ENCODE assay signal across 16 mouse cellular contexts in the genomic region with DNA sequence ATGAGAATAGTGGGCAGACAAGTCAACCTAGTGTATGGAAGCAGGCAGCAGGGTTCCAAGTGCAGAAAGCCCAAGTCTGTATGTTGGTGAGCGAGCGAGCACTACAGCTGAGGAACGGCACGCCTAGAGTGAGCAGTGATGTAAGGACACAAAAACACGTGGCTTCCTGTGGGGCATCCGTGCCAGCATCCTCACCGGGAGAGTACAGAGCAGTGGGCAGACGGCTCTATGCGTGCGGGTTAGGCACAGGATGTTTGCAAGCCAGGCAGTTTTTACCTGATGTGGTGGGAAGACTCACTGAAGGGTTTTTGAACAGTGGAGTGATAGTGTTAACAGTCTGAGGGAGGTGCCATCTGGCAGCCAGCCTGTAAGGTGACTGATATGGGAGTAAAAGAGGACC. TPM values are rescaled to one million over a fixed set of nuclear protein-coding genes. Genes with fewer than 3 reads are reported as not detected.
DNase-seq lines count a peak whose midpoint lies in the region; ATAC-seq and TF ChIP-seq lines count a peak whose summit lies in the region.
"Had no signal": no experiment of that assay in that cellular context is flagged by ENCODE, and none has a peak within 500 bp of the region (broad histone marks: within the 10 kb centered on the region; RNA-seq: fewer than 3 reads in every experiment).

No protein-coding gene starts in this region.

- peaks cover 29% of the 10 kb centered on the region for H3K4me1 ChIP-seq in kidney, embryonic 15.5 days
- no peaks in the 10 kb centered on the region for H3K4me1 ChIP-seq in intestine, postnatal 0 days (replicated peaks; ENCODE audit: control insufficient read depth, insufficient read depth, low read length)

- no peak overlapping the region for H3K27ac ChIP-seq in kidney, embryonic 15.5 days
- no peak overlapping the region for H3K27ac ChIP-seq in intestine, postnatal 0 days (ENCODE audit: low read depth, low read length)
- H3K27ac ChIP-seq: embryonic facial prominence, embryonic 15.5 days; forebrain, embryonic 13.5 days; heart, embryonic 10.5 days; limb, embryonic 15.5 days had no signal

- no peaks in the 10 kb centered on the region for H3K27me3 ChIP-seq in kidney, embryonic 15.5 days
- no peaks in the 10 kb centered on the region for H3K27me3 ChIP-seq in intestine, postnatal 0 days (replicated peaks; ENCODE audit: control insufficient read depth, insufficient read depth, low read length)
- H3K27me3 ChIP-seq: embryonic facial prominence, embryonic 15.5 days; forebrain, embryonic 13.5 days; limb, embryonic 15.5 days had no signal

- DNase-seq in cerebellum, adult 11-12 months, result peak; percentile 55
- DNase-seq in cerebellum, postnatal 14 days, result no peak
- DNase-seq in kidney, postnatal 36 days, result peak; percentile 32 to 39
- DNase-seq in thymus, postnatal 25 days, result peak; percentile 43
- no peak for DNase-seq in ovary, postnatal 10 days (ENCODE audit: low spot score)
- DNase-seq: heart, postnatal 36 days; kidney, adult 11 months; lung, embryonic 14.5 days; right cerebral cortex, postnatal 14 days had no signal

- no peak for ATAC-seq in kidney, embryonic 15.5 days (replicated peaks; ENCODE audit: low FRiP score)
- peak; percentile 94 for ATAC-seq in inflammation-experienced regulatory T-cells, adult 6 months
- ATAC-seq in intestine, postnatal 0 days, result no peak
- ATAC-seq: forebrain, embryonic 13.5 days had no signal

- H3K4me2 ChIP-seq in kidney, embryonic 15.5 days, result no peak overlapping the region
- no peak overlapping the region for H3K4me2 ChIP-seq in intestine, postnatal 0 days (replicated peaks; ENCODE audit: low read depth)
- H3K4me2 ChIP-seq: embryonic facial prominence, embryonic 15.5 days; forebrain, embryonic 13.5 days; limb, embryonic 15.5 days; lung, embryonic 14.5 days had no signal

- no peaks in the 10 kb centered on the region for H3K9me3 ChIP-seq in kidney, embryonic 15.5 days (replicated peaks)
- H3K9me3 ChIP-seq in intestine, postnatal 0 days (ENCODE audit: control insufficient read depth), result no peaks in the 10 kb centered on the region
- H3K9me3 ChIP-seq: embryonic facial prominence, embryonic 15.5 days; forebrain, embryonic 13.5 days; heart, embryonic 10.5 days; limb, embryonic 15.5 days had no signal

- TF ChIP-seq CTCF in intestine, postnatal 0 days (IDR thresholded peaks at IDR 0.05; ENCODE audit: low read depth), result no peak

- peaks cover 18% of the 10 kb centered on the region for H3K36me3 ChIP-seq in kidney, embryonic 15.5 days
- H3K36me3 ChIP-seq in intestine, postnatal 0 days (ENCODE audit: control insufficient read depth, insufficient read depth), result 0 out of 2 replicates have a peak, but pooled peaks cover 5% of the 10 kb centered on the region
- H3K36me3 ChIP-seq: limb, embryonic 15.5 days had no signal

- no peak overlapping the region for H3K9ac ChIP-seq in kidney, embryonic 15.5 days
- no peak overlapping the region for H3K9ac ChIP-seq in intestine, postnatal 0 days (ENCODE audit: low read depth, low read length)
- H3K9ac ChIP-seq: embryonic facial prominence, embryonic 15.5 days; forebrain, embryonic 13.5 days; limb, embryonic 15.5 days; lung, embryonic 14.5 days had no signal

- H3K4me3 ChIP-seq in kidney, embryonic 15.5 days (replicated peaks), result no peak overlapping the region
- H3K4me3 ChIP-seq in intestine, postnatal 0 days (ENCODE audit: low read depth, low read length), result no peak overlapping the region
- H3K4me3 ChIP-seq: embryonic facial prominence, embryonic 15.5 days; forebrain, embryonic 13.5 days; heart, embryonic 10.5 days; limb, embryonic 15.5 days had no signal

- WGBS in kidney, embryonic 15.5 days, result 94% methylated on average over 10 of the region's 10 CpGs
- 92% methylated on average over 10 of the region's 10 CpGs for WGBS in intestine, postnatal 0 days

RNA-seq across cellular contexts. Expression of gene Heg1, which starts 23.9 kb away (rescaled TPM):
- 18.4 and 19.9 TPM in 2 replicates for polyA plus RNA-seq in kidney, embryonic 15.5 days (2015; fragmentation: Nextera tagmentation; extraction: Ambion mirVana)
- polyA plus RNA-seq in inflammation-experienced regulatory T-cells, adult 6 months (2017; shearing (Covaris generic)), result 10 to 100 TPM; 28.3 to 33.9 (median 29.1) TPM
- polyA plus RNA-seq in intestine, postnatal 0 days (2015; fragmentation: Nextera tagmentation; extraction: Ambion mirVana), result 11.6 and 13.0 TPM in 2 replicates

Comparison
In these comparisons a context has a peak if more than half of its experiments do, and no peak if none do; other contexts are left out.
1. DNase-seq: peak in cerebellum, adult 11-12 months (single experiment), kidney, postnatal 36 days (2 of 2) and thymus, postnatal 25 days (single experiment); none in cerebellum, postnatal 14 days (0 of 2) and ovary, postnatal 10 days (single experiment).